Mouse (Mus musculus) embryonic fibroblast, embryonic 13.5 days (primary cell): ENCODE data around the gene Dapp1. TPM values are rescaled to one million over a fixed set of nuclear protein-coding genes. Genes with fewer than 3 reads are reported as not detected.
A peak's percentile ranks its signal among the peaks of the same experiment; 100 is the strongest.
"Not testable (repeated sequence)": the region's sequence is repeated elsewhere in the genome, so short reads cannot be mapped to it uniquely, and the experiment has no call there.

Source experiments
- H3K27ac ChIP-seq: 2 replicates; pipeline ENCODE4 v1.5.1; 2012; ENCODE audit warnings: low read length, control low read depth, inconsistent platforms; ENCODE audit not compliant: insufficient read depth
- H3K4me1 ChIP-seq: 2 replicates; pipeline ENCODE4 v1.6.1; 2011; ENCODE audit warnings: low read length; ENCODE audit not compliant: control insufficient read depth, insufficient read depth
- H3K4me3 ChIP-seq: 2 replicates; pipeline ENCODE4 v1.5.1; 2011; ENCODE audit warnings: mild to moderate bottlenecking, control low read depth, low read length; ENCODE audit not compliant: insufficient read depth
- CTCF ChIP-seq: IDR thresholded peaks from 2 replicates; pipeline ENCODE4 v1.5.1; 2011; ENCODE audit warnings: mild to moderate bottlenecking, control low read depth, low read length, moderate library complexity, borderline replicate concordance; ENCODE audit not compliant: insufficient read depth
- POLR2A ChIP-seq: IDR thresholded peaks from 2 replicates; pipeline ENCODE4 v1.6.1; 2011; ENCODE audit warnings: low read depth, mild to moderate bottlenecking, control low read depth, low read length, moderate library complexity
- polyA plus RNA-seq: library from polyadenylated mRNA; stranded (reverse); fragments of >200 nt; gene quantifications from 2 replicates; pipeline ENCODE4 v1.2.4, GENCODE M21; 2011; ENCODE audit warnings: low read depth; ENCODE audit not compliant: missing spikeins, insufficient read length

Gene Dapp1
- polyA plus RNA-seq, 1 experiment = 15.6 TPM

GRCm38 (mm10) chr3:137958352-137958751 lies 23.0 kb downstream of the Dapp1 start:
- peaks cover 11% of the 10 kb centered on the region for H3K4me1 ChIP-seq
- no peak for TF ChIP-seq CTCF
- no peak for TF ChIP-seq POLR2A
- H3K4me3 ChIP-seq = no peak overlapping the region
- H3K27ac ChIP-seq = no peak overlapping the region

- Histone ChIP-seq H3K4me3 (no peak overlapping the region), H3K4me1 (peaks cover 12% of the 10 kb centered on the region), H3K27ac (no peak overlapping the region)
- TF ChIP-seq CTCF = no peak
- TF ChIP-seq POLR2A = no peak
Measured at GRCm38 (mm10) chr3:137957864-137958263, 23.5 kb downstream of the Dapp1 start.

GRCm38 (mm10) chr3:137955560-137956081 lies 25.7 kb downstream of the Dapp1 start:
- Histone ChIP-seq H3K4me3 (no peak overlapping the region), H3K4me1 (peaks cover 14% of the 10 kb centered on the region), H3K27ac (no peak overlapping the region)
- TF ChIP-seq CTCF (no peak), POLR2A (no peak)

GRCm38 (mm10) chr3:137954256-137954916 lies 27.0 kb downstream of the Dapp1 start:
- TF ChIP-seq CTCF (no peak), POLR2A (no peak)
- no peak overlapping the region for H3K4me3 ChIP-seq
- peak overlapping the region; percentile 63; the same call in 1 of the 2 replicates for H3K27ac ChIP-seq
- peaks cover 14% of the 10 kb centered on the region for H3K4me1 ChIP-seq

DNA sequence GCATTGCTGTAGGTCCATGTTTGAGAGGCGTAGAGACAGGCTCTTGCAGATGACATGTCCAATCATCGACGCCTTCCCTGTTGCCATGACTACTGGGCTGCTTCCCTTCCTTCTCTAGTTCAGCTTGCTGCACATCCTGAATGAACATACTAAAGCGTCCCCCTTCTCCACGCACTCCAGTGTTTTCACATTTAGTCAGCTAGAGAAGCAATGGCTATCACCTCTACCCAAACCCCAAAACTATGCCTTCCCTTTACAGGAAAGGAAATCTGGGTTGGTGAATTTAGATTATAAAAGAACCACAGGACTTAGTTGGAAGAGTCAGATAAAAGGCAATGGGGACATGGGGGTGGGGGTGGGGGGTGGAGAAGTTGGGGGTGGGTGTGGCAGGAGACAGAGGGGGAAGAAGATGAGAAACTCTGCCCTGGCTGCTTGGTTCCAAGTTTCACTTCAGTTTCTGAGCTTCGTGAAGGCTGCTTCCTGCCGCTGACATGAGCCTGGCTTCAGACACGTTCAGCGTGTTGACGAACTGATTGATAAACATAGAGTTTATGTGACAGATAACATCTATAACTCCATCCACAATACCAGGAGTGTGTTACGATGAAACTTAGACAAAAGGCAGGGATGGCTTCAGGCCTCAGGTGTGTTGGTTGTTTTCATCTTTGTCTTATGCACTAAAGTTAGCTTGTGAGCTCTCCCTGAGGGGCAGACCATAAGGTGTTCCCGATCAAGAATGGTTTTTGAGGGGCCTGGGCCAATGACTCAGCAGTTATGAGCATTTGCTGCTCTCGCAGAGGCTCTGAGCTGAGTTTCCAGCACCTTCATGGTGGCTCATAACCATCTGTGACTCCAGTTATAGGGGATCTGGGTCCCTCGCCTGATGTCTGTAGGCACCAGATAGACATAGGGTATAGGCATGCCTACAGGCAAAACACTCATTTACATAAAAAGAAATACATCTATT lies 28.1 kb downstream of the Dapp1 start:
- TF ChIP-seq CTCF = no peak
- TF ChIP-seq POLR2A = no peak
- peak overlapping the region; percentile 91 for H3K27ac ChIP-seq
- peaks cover 14% of the 10 kb centered on the region for H3K4me1 ChIP-seq
- H3K4me3 ChIP-seq = no peak overlapping the region

DNA sequence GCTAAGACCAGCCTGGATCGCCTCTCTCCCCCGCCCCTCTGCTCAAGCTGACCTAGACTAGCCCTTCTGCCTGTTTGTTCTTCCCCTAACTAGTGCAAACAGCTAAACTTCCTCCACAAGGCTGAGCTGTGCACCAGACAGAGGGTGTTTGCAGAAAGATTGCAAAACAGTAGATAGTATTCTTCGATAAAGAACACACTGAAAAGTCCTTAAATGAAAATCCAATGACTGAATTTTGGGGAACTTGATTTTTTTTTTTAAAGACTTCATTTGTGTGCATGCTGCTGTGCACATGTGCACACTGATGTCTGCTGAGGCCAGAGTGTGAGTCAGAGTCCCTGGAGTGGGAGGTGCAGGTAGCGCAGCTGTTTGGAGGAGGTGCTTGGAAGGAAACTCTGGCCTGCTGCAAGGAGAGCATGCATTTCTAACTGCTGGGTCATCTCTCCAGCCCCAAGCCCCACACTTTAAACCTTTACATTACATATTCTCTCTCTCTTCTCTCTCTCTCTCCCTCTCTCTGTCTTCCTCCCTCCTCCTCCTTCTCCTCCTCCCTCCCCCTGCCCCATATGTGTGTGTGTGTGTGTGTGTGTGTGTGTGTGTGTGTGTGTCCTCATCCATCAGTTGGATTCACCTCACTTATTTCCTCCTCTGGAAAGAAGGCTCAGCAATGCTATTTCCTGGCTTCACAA lies 29.0 kb downstream of the Dapp1 start:
- TF ChIP-seq CTCF (no peak), POLR2A (no peak)
- Histone ChIP-seq H3K4me1 (peaks cover 14% of the 10 kb centered on the region), H3K4me3 (no peak overlapping the region), H3K27ac (peak overlapping the region; percentile 87)

DNA sequence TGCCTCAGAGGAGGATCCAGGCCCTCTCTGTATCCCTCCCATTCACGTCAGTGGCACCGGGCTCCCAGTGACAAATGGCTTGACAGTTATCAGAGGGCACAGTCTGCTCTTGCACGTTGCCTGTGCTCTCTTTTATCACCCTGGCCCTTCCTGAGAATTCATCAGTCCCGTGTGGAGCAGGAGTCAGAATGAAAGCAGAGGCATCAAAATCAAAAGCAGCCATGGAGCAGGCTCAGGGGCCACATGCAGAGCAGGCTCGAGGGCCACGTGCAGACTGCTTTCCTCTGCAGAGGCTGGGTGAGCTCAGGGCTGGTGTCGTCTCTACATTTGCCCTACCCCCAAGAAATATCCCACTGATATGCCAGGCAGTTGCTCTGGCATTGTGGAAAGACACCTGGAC lies 29.5 kb downstream of the Dapp1 start:
- H3K4me3 ChIP-seq = no peak overlapping the region
- peaks cover 14% of the 10 kb centered on the region for H3K4me1 ChIP-seq
- H3K27ac ChIP-seq = peak overlapping the region; percentile 32
- TF ChIP-seq POLR2A (no peak), CTCF (no peak)

DNA sequence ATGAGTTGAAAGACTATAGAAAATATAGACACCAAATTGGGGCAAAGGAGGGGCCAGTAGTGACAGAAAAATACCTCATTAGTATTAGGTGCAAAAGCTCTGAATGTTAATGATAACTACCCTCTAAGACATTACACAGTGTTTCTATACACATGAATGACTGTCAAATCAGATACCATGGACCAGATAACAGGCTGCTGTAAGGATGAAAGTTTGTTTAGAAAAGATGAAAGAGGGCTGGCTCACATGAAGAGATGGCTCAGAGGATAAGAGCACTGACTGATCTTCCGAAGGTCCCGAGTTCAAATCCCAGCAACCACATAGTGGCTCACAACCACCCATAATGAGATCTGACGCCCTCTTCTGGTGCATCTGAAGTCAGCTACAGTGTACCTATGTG lies 30.0 kb downstream of the Dapp1 start:
- H3K27ac ChIP-seq, H3K4me3 ChIP-seq: not testable (repeated sequence)
- H3K4me1 ChIP-seq = peaks cover 14% of the 10 kb centered on the region

- Histone ChIP-seq H3K4me1 (peaks cover 14% of the 10 kb centered on the region), H3K27ac (no peak overlapping the region), H3K4me3 (no peak overlapping the region)
- TF ChIP-seq CTCF = no peak
- TF ChIP-seq POLR2A = no peak
Measured at GRCm38 (mm10) chr3:137950191-137950885, 31.0 kb downstream of the Dapp1 start.
